Mouse (Mus musculus): ENCODE data around the gene Eri2. TPM values are rescaled to one million over a fixed set of nuclear protein-coding genes. Genes with fewer than 3 reads are reported as not detected.

Eri2 gene
- 3.5 and 3.8 TPM in 2 replicates for polyA plus RNA-seq (2012; rRNA removed)

GRCm38 (mm10) chr7:119793586-119794250 lies at the start of gene Eri2, which contains the start of gene Rexo5:
Gene Eri2, minus strand, starts transcription at chr7:119794058.
Gene Rexo5, plus strand, starts transcription at chr7:119794006.

GRCm38 (mm10) chr7:119760527-119760951 lies 33.3 kb downstream of the Eri2 start, which contains the start of gene Acsm3:
Gene Acsm3, plus strand, starts transcription at chr7:119760923.

GRCm38 (mm10) chr7:119720253-119720946 lies 73.5 kb downstream of the Eri2 start, which contains the start of gene Thumpd1:
Gene Thumpd1, minus strand, starts transcription at chr7:119720798.

Other genes with a start within 250 kb of the Eri2 start
- gene Acsm2, start 239.7 kb downstream of the Eri2 start, polyA plus RNA-seq (2012; rRNA removed), result 0.02 TPM in 1 of 2 replicates, not detected in the other
- 87.3 and 97.2 TPM in 2 replicates for gene Acsm1, start 187.0 kb downstream of the Eri2 start, polyA plus RNA-seq (2012; rRNA removed)
- not detected in 2 replicates for gene Acsm4, start 104.0 kb downstream of the Eri2 start, polyA plus RNA-seq (2012; rRNA removed)
- gene Thumpd1, start 73.3 kb downstream of the Eri2 start, polyA plus RNA-seq (2012; rRNA removed), result 10.8 and 11.2 TPM in 2 replicates
- gene Acsm3, start 33.1 kb downstream of the Eri2 start, polyA plus RNA-seq (2012; rRNA removed), result 28.0 and 37.2 TPM in 2 replicates
- 11.1 and 15.1 TPM in 2 replicates for gene Rexo5, start 52 bp downstream of the Eri2 start, polyA plus RNA-seq (2012; rRNA removed)
- gene Lyrm1, start 101.8 kb upstream of the Eri2 start, polyA plus RNA-seq (2012; rRNA removed), result 2.3 and 2.5 TPM in 2 replicates
- gene Dcun1d3, start 102.2 kb upstream of the Eri2 start, polyA plus RNA-seq (2012; rRNA removed), result 2.8 and 2.9 TPM in 2 replicates